Mouse (Mus musculus) neutrophil, adult 65 days (primary cell): ENCODE measurements around the gene Prss32. TPM values are rescaled to one million over a fixed set of nuclear protein-coding genes. Genes with fewer than 3 reads are reported as not detected.

Experiments
- total RNA-seq: library from RNA; stranded (reverse); gene quantifications from 2 replicates; pipeline ENCODE4 v1.2.4, GENCODE M21; 2023

The Prss32 gene
- not detected in 2 replicates for total RNA-seq

GRCm38 (mm10) chr17:23843812-23844273 lies at the start of gene Prss32, which contains the start of gene Prss41:
Gene Prss32 (plus strand): TSS chr17:23843855.
Gene Prss41 (minus strand): TSS chr17:23844172.

GRCm38 (mm10) chr17:23829064-23829619 lies 14.5 kb upstream of the Prss32 start, which contains the start of gene Elob:
Gene Elob (minus strand): TSS chr17:23829136.

GRCm38 (mm10) chr17:23836006-23836575 lies 7.6 kb upstream of the Prss32 start, which contains the start of gene Prss33:
Gene Prss33 (minus strand): TSS chr17:23836056.

GRCm38 (mm10) chr17:23867756-23868155 lies 24.1 kb downstream of the Prss32 start, which contains the start of gene Prss21:
Gene Prss21 (plus strand): TSS chr17:23868056.

GRCm38 (mm10) chr17:23880576-23880975 lies 36.9 kb downstream of the Prss32 start, which contains the start of the genes Dcpp1 and Dcpp2:
Gene Dcpp1 (plus strand): TSS chr17:23880876.
Gene Dcpp2 (plus strand): TSS chr17:23880880.

Other genes with a start within 250 kb of the Prss32 start
- not detected in 2 replicates for gene Zfp13, start 244.4 kb upstream of the Prss32 start, total RNA-seq
- gene Zscan10, start 243.0 kb upstream of the Prss32 start, total RNA-seq: 0.27 TPM in 1 of 2 replicates, not detected in the other
- 177 and 198 TPM in 2 replicates for gene Mmp25, start 198.6 kb upstream of the Prss32 start, total RNA-seq
- 2.2 and 2.5 TPM in 2 replicates for gene Bicdl2, start 183.3 kb upstream of the Prss32 start, total RNA-seq
- 50.8 and 57.7 TPM in 2 replicates for gene Hcfc1r1, start 170.3 kb upstream of the Prss32 start, total RNA-seq
- 14.7 and 18.6 TPM in 2 replicates for gene Thoc6, start 170.0 kb upstream of the Prss32 start, total RNA-seq
- 12.7 and 14.8 TPM in 2 replicates for gene Tnfrsf12a, start 166.4 kb upstream of the Prss32 start, total RNA-seq
- gene Cldn6, start 164.6 kb upstream of the Prss32 start, total RNA-seq: not detected in 2 replicates
- gene Cldn9, start 159.8 kb upstream of the Prss32 start, total RNA-seq: not detected in 2 replicates
- 0.28 TPM in 1 of 2 replicates, not detected in the other for gene 1520401A03Rik, start 121.1 kb upstream of the Prss32 start, total RNA-seq
- gene Pkmyt1, start 117.5 kb upstream of the Prss32 start, total RNA-seq: 39.1 and 51.5 TPM in 2 replicates
- gene Paqr4, start 103.0 kb upstream of the Prss32 start, total RNA-seq: 2.1 and 2.5 TPM in 2 replicates
- gene Kremen2, start 98.0 kb upstream of the Prss32 start, total RNA-seq: not detected in 2 replicates
- gene Flywch1, start 72.3 kb upstream of the Prss32 start, total RNA-seq: 6.7 and 7.9 TPM in 2 replicates
- not detected in 2 replicates for gene Flywch2, start 57.8 kb upstream of the Prss32 start, total RNA-seq
- gene Srrm2, start 53.3 kb upstream of the Prss32 start, total RNA-seq: 630 and 877 TPM in 2 replicates
- 121 and 182 TPM in 2 replicates for gene Elob, start 14.7 kb upstream of the Prss32 start, total RNA-seq
- not detected in 2 replicates for gene Prss33, start 7.8 kb upstream of the Prss32 start, total RNA-seq
- gene Prss41, start 317 bp downstream of the Prss32 start, total RNA-seq: not detected in 2 replicates
- gene Prss21, start 24.2 kb downstream of the Prss32 start, total RNA-seq: not detected in 2 replicates
- gene Dcpp1, start 37.0 kb downstream of the Prss32 start, total RNA-seq: not detected in 2 replicates
- gene Dcpp2, start 37.0 kb downstream of the Prss32 start, total RNA-seq: not detected in 2 replicates
- gene Dcpp3, start 73.6 kb downstream of the Prss32 start, total RNA-seq: not detected in 2 replicates
- gene Sbp, start 97.8 kb downstream of the Prss32 start, total RNA-seq: not detected in 2 replicates
- gene Sbpl, start 111.4 kb downstream of the Prss32 start, total RNA-seq: not detected in 2 replicates
- not detected in 2 replicates for gene Prss30, start 136.7 kb downstream of the Prss32 start, total RNA-seq
- not detected in 2 replicates for gene Prss22, start 154.2 kb downstream of the Prss32 start, total RNA-seq
- gene Prss27, start 194.3 kb downstream of the Prss32 start, total RNA-seq: not detected in 2 replicates
- 13.0 and 13.8 TPM in 2 replicates for gene Kctd5, start 229.6 kb downstream of the Prss32 start, total RNA-seq